Mouse (Mus musculus): ENCODE measurements around the gene Gm21103. TPM values are rescaled to one million over a fixed set of nuclear protein-coding genes. Genes with fewer than 3 reads are reported as not detected.
"Not testable (repeated sequence)": the region's sequence is repeated elsewhere in the genome, so short reads cannot be mapped to it uniquely, and the experiment has no call there.

Gm21103 gene
- not detected in 2 replicates for polyA plus RNA-seq (2015; fragmentation: Nextera tagmentation; extraction: Ambion mirVana)

DNA sequence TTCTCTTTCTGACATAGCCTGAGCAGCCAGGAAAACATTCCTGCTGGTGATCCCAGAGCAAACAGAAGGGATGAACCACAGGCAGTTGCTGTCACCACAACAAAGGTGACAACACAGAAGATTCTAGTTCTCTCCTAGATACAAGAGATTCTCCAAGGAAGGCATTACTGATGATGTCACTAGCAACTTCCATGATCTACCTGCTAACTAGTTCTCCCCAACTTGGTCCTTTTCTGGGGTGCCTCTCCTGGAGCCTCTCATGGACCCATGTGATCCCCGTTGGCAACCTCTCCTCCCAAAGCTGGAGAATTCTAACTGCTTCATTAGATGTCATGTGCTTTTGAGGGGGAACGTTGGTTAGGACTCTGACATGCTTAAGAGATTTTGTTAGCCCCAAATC is at the start of gene Gm21103:
Gene Gm21103, minus strand, starts transcription at position 101 of the 400 bp plus-strand sequence.
- H3K4me3 ChIP-seq; H3K9ac ChIP-seq; H3K4me1 ChIP-seq (replicated peaks); H3K4me2 ChIP-seq; H3K27ac ChIP-seq (replicated peaks); H3K36me3 ChIP-seq; H3K27me3 ChIP-seq; H3K9me3 ChIP-seq; ATAC-seq (ENCODE audit: low FRiP score, low read depth): not testable (repeated sequence)
- WGBS, result 80% methylated on average over 2 of the region's 2 CpGs

- not testable (repeated sequence) for H3K27ac ChIP-seq (replicated peaks); ATAC-seq (ENCODE audit: low FRiP score, low read depth); H3K9ac ChIP-seq
Observed at GRCm38 (mm10) chr14:6343578-6343977, 38.9 kb upstream of the Gm21103 start, which contains the start of gene Gm3618. Gene Gm3618, minus strand, starts transcription at chr14:6343678.

DNA sequence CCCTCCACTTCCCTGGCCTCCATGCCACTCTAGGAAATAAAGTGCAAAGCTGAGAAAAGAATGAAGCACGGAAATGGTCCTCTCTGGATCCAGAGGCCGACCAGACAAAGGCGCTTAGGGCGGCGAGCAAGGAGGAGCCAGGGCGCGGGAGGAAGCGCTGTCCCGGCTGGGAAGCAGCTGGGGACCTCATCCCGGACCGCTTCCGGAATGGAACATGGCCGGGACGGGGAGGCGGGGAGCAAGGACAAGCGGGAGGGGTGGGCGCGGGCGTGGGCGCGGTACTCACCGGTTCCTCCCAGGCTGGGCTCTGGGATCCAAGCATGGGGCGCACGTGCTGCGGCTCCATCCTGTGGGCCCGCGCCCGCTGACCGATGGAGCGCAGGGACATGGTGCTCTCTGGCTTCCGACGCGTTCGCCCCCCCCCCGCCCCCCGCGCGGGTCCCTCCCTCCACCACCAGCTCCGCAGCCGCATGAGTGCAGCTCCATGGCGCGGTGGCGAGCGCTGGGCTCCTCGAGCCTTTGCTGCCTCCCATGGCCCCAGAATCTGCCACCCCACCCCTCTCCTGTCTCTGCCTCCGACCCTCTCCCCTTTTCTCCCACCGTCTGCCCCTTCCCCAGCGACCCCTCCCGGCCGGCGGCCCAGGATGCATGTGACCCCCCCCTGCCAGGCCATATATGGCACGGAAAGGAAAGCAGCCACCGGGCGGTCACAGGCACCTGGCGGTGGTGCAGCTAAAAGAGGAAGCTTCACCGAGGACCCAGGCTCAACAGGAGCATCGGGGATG is 17.5 kb downstream of the Gm21103 start, which contains the start of gene Gm3411:
Gene Gm3411, minus strand, starts transcription at position 320 of the 785 bp plus-strand sequence.
- not testable (repeated sequence) for H3K36me3 ChIP-seq; H3K9me3 ChIP-seq; H3K4me1 ChIP-seq (replicated peaks); ATAC-seq (ENCODE audit: low FRiP score, low read depth); H3K27me3 ChIP-seq
- peak within 1 kb of the TSS; percentile 61 for H3K27ac ChIP-seq (replicated peaks)
- peak within 1 kb of the TSS; percentile 67 for H3K4me2 ChIP-seq
- peak within 1 kb of the TSS; percentile 61 for H3K9ac ChIP-seq
- H3K4me3 ChIP-seq, result peak within 1 kb of the TSS; percentile 60
- WGBS, result under 1% methylated on average over 45 of the region's 57 CpGs

More at GRCm38 (mm10) chr14:6343578-6343977, 38.9 kb upstream of the Gm21103 start, which contains the start of gene Gm3618:
- WGBS, result no CpG with 5 or more reads among the region's 10 CpGs
- not testable (repeated sequence) for H3K4me3 ChIP-seq; H3K4me2 ChIP-seq; H3K36me3 ChIP-seq; H3K27me3 ChIP-seq; H3K9me3 ChIP-seq; H3K4me1 ChIP-seq (replicated peaks)

Other genes starting within 250 kb of the Gm21103 start
- not detected in 2 replicates for gene Gm6337, start 246.6 kb downstream of the Gm21103 start, polyA plus RNA-seq (2015; fragmentation: Nextera tagmentation; extraction: Ambion mirVana)
- gene Gm8206, start 210.9 kb downstream of the Gm21103 start, polyA plus RNA-seq (2015; fragmentation: Nextera tagmentation; extraction: Ambion mirVana), result 6.7 and 7.0 TPM in 2 replicates
- 3.8 and 5.8 TPM in 2 replicates for gene Gm3468, start 196.2 kb downstream of the Gm21103 start, polyA plus RNA-seq (2015; fragmentation: Nextera tagmentation; extraction: Ambion mirVana)
- gene Gm3476, start 179.0 kb downstream of the Gm21103 start, polyA plus RNA-seq (2015; fragmentation: Nextera tagmentation; extraction: Ambion mirVana), result not detected in 2 replicates
- gene Gm21560, start 85.6 kb downstream of the Gm21103 start, polyA plus RNA-seq (2015; fragmentation: Nextera tagmentation; extraction: Ambion mirVana), result 0.08 TPM in 1 of 2 replicates, not detected in the other
- 8.1 and 8.2 TPM in 2 replicates for gene Gm3411, start 17.6 kb downstream of the Gm21103 start, polyA plus RNA-seq (2015; fragmentation: Nextera tagmentation; extraction: Ambion mirVana)
- not detected in 2 replicates for gene Gm3618, start 38.8 kb upstream of the Gm21103 start, polyA plus RNA-seq (2015; fragmentation: Nextera tagmentation; extraction: Ambion mirVana)
- gene Gm16440, start 85.5 kb upstream of the Gm21103 start, polyA plus RNA-seq (2015; fragmentation: Nextera tagmentation; extraction: Ambion mirVana), result 0.16 TPM in 1 of 2 replicates, not detected in the other
- gene Gm3591, start 107.6 kb upstream of the Gm21103 start, polyA plus RNA-seq (2015; fragmentation: Nextera tagmentation; extraction: Ambion mirVana), result 6.2 and 8.0 TPM in 2 replicates
- not detected in 2 replicates for gene Gm3594, start 139.8 kb upstream of the Gm21103 start, polyA plus RNA-seq (2015; fragmentation: Nextera tagmentation; extraction: Ambion mirVana)
- not detected in 2 replicates for gene Gm8356, start 232.4 kb upstream of the Gm21103 start, polyA plus RNA-seq (2015; fragmentation: Nextera tagmentation; extraction: Ambion mirVana)